Mouse (Mus musculus): ENCODE measurements around the gene Fbxo9.

Gene Fbxo9

DNA sequence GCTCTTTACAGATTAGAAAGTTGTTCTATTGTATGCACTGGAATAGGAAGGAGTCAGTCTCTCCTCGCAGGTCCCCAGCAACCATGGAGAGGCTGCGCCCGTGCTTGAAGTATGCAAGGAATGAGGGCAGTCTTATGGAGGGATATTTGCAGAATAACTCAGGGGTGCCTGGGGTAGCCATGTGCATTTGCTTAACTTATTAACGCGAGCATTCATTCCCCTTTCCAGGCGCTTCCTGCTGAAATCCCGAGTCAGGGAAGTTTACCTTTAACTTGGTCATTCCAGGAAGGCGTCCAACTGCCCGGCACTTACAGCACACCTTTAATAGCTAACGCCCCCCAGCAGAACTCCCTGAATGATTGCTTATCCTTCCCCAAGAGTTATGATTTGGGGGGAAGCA is 44.7 kb downstream of the Fbxo9 start:
- no peak for DNase-seq

DNA sequence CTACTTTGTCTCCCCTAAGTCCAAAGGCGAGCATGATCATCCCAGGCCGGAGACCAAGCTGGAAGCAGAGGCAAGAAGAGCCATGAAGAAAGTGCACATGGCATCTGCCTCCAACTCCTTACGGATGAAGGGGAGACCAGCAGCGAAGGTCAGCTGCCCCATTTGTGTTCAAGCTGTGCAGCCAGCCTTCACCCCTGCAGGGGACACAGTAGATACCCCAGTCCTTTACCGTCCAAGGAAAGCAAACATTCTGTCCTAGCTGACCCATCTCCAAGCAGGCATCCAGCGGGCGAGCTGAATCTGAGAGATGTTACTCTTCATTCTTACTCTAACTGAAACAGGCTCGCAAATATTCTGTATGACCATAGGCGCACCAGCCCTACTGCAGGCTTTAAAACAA is 46.5 kb downstream of the Fbxo9 start:
- DNase-seq = no peak

DNA sequence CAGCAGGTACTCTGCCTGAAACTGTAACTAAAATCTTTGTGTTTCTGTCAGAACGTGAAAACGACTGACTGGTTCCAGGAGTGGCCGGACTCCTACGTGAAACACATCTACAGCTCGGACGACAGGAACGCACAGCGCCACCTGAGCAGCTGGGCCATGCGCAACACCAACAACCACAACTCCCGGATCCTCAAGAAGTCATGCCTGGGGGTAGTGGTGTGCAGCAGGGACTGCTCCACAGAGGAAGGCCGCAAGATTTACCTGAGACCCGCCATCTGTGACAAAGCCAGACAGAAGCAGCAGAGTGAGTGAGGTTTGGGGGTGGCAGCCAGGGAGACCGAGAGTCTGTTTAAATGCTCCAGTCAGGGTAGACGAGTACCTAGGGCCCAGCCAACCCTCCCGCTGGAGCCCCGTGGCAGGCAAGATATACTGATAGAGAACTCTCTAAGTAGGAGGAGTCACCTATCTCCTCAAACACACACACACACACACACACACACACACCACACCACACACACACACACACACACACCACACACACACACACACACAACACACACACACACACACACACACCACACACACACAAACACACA is 49.2 kb downstream of the Fbxo9 start:
- DNase-seq = no peak

DNA sequence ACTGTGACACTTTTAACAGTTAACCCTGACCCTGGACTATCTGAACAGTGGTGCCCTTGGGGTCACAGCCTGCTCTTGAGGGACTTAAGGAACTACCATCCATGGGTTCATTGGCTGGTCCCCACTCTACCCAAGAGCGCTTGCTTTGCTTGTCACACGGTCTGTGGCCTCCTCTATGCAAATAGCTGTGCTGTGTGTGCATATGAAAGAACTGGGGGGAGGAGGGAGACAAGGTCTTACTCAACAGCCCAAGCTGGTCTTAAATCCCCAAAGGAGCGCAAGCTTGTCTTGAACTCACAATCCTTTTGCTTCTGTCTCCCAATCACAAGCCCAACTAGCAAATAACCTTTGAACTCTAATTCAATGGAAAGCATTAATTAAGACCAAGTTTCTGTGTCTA is 54.6 kb downstream of the Fbxo9 start:
- DNase-seq = no peak

DNA sequence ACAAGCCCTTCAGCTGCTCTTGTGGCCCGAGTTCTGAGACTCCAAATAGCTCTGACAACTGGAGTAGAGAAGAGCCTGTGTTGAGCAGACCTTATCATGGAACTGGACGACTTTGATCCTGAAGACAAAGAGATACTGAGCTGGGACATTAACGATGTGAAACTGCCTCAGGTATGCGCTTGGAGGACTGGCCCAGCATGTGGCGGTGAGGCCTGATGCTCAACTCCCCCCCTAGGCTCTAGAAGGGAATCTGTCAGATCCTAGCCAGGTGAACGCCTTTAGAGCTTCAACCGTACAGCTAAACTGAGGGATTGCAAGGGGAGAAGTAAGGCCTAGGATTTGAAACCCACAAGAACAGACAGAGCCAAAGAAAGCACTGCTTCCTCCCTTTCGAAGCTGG is 55.0 kb downstream of the Fbxo9 start:
- DNase-seq = no peak

DNA sequence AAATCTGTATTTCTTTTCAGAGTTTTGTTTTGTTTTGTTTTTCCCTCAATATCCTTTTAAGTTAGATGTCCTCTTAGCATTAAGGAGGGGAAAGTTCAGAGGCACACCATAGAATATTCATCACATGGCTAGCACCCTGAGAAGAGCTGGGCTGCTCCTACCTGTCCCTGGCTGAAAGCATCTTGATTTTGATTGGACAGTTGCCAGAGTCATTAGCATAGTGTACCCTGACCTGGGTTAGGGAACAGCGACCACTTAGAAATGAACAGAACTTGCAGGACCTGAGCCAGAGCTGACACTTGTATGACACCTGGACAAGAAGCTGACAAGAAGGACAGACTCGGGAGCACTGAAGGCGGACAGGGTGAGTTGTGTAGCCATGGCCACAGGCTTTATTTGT is 57.2 kb downstream of the Fbxo9 start, which contains the start of gene Gcm1:
Gene Gcm1 (plus strand): TSS at position 248 of the 400 bp plus-strand sequence.
- DNase-seq = no peak

DNA sequence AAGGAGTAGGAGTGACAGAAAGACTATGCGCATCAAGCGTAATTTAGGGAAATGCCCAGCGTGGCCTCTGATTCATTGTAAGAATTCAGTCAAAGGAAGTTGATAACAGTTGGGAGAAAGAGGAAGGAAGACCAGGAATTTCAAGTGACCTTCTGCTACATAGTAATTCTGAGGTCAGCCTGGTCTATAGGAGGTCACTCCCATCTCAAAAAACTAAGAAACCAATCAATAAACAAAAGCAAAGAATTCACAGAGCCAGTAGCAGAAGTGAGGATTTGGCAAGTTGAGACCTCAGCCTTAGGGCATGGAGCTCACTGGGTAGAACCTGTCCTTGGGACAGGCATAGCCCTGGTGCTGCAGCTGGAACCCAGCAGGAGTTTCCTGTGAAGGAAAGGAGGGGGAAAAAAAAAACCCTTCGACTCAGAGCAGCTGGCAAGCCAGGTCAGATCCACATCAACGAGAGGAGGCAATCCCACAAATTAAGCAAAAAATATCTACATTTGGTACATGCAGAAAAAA is 58.4 kb downstream of the Fbxo9 start:
- DNase-seq = no peak

DNA sequence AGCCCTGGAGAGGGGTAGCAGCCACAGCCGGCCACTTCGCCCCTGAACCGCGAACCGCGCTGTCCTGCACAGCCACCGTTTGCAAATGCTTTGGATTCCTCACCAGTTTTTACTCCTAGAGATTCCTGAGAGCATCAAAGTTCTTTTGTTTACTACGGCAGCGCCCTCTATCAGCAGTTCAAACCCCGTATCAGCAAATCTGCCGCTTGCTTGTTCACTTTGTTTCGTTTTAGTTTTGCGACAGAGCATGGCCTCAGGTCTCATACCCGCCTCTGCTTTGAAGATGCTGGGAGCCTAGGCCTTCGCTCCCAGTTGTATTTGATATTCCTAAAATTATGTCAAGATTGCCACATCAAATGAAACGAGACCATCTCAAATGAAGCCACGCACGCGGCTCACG is 62.1 kb downstream of the Fbxo9 start:
- no peak for DNase-seq

DNA sequence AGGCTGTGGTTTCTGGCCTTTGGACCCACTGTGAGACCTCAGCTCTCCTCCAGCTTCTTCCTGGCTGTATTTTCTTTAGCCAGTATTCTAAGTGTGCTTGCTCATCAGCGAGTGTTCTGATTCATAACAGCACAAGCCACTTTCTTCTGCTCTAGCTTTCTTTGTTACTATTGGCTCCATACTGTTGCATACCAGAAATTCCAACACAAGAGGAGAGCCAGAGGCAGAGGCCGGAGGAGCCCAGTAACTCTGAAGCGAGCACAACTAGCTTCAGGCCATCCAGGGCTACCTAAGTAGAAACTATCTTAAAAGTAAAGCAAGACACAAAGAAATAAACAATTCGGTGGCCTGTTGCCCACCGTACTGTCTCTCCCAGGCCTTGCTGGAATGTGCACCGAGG is 63.7 kb downstream of the Fbxo9 start:
- no peak for DNase-seq

DNA sequence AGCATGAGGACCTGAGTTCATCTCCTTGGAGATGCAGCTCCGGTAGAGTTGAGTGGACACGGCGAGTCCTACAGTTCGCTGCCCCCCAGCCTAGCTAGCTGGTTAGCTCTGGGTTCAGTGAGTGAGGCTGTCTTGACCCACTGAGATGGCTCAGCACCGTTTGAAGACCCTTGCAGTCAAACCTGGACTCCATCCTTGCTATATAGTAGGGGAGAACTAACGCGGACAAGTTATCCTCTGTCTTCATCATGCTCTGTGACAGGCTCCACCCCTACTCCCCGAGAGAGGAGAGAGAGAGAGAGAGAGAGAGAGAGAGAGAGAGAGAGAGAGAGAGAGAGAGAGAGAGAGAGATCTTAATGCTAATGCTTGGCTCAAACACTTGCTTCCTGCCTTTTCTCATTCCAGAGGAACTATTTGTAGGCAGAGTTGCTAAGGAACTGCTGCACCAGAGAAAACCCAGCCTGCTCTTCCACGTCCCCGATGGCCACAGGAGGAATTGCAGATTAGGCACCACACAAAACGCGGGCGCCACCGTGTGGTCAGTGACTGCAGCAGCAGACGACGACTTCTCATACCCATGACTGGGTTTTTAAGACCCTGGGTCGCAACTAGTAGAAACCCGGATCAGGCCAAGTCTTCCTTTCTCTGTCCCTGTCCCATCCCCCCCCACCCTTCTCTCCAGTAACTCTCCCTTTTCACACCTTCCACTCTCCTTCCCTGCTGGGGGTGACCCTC is 69.9 kb downstream of the Fbxo9 start:
- peak; percentile 68 for DNase-seq

DNA sequence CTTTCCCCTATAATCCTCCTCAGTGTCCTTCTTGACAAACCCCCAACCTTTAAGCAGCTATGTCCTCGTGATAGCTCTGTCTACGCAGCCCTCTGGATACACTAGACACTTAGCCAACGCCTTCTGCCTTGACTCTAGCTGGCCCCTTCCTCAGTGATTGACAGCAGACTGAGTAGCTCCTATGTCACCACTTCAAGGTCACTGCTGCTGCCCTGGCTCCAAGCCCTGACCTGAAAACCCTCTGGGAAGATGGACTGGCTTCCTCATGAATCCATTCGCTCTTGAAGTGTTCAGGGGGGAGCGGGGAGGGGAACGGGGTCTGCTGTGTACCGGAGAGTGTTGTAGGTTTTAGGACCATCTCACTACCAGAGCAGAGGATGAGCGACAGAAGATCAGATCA is 73.0 kb downstream of the Fbxo9 start:
- DNase-seq = no peak

DNA sequence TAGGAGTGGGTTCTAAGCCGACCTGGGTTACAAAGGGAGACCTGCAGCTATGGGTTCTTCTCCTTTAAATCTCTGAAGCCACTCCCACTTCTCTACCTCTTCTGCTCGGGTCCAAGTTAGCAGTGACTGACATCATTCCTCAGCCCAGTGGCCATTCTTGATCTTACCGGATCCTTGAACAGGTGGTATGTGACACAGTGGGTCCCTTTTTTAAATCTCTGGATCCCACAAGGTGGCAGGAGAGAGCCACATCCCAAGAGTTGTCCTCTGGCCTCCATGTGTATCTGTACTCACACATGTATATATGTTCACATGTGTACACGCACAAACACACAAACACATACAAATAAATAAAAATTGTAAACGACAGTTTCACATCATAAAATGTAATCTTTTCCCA is 73.6 kb downstream of the Fbxo9 start:
- no peak for DNase-seq

DNA sequence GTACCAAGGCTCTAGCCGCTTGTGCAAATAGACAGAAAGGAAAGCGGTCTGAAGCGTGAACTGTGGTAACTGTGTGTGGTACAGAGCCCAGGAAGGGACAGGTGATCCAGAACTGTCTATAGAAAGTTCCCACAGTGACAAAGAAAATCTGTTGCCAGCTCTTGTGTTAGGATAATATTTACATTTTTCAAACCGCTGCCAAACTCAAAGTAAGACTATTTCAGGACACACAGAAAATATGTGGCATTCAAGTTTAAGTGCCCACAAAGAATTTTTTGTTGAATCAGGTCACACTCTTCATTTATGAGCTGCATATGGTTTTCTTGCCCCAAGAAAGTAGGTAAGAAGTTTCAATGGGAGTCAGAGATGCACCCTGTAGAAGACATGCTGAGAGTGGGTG is 75.9 kb downstream of the Fbxo9 start:
- no peak for DNase-seq
